ENCODE assay signal across 19 mouse cellular contexts in genomic region chr16:74929739-74930138, GRCm38 (mm10).
DNase-seq lines count a peak whose midpoint lies in the region; ATAC-seq and TF ChIP-seq lines count a peak whose summit lies in the region.
"Had no signal": no experiment of that assay in that cellular context is flagged by ENCODE, and none has a peak within 500 bp of the region (broad histone marks: within the 10 kb centered on the region; RNA-seq: fewer than 3 reads in every experiment).

No protein-coding gene starts in this region.

- no peaks in the 10 kb centered on the region for H3K36me3 ChIP-seq in embryonic facial prominence, embryonic 14.5 days (ENCODE audit: control insufficient read depth, insufficient read depth, low read length)
- H3K36me3 ChIP-seq in embryonic facial prominence, embryonic 10.5 days (replicated peaks): no peaks in the 10 kb centered on the region
- H3K36me3 ChIP-seq in kidney, postnatal 0 days (ENCODE audit: insufficient read depth, low read length): no peaks in the 10 kb centered on the region
- H3K36me3 ChIP-seq: embryonic facial prominence, embryonic 15.5 days; forebrain, embryonic 15.5 days; hindbrain, embryonic 12.5 days; hindbrain, embryonic 15.5 days had no signal

- H3K4me2 ChIP-seq in embryonic facial prominence, embryonic 14.5 days (ENCODE audit: low read depth, low read length): no peak overlapping the region
- no peak overlapping the region for H3K4me2 ChIP-seq in kidney, postnatal 0 days (ENCODE audit: low read length)
- H3K4me2 ChIP-seq: embryonic facial prominence, embryonic 15.5 days; forebrain, embryonic 15.5 days; heart, embryonic 11.5 days; hindbrain, embryonic 12.5 days; hindbrain, embryonic 15.5 days had no signal

- H3K4me3 ChIP-seq in embryonic facial prominence, embryonic 14.5 days (ENCODE audit: low read depth, low read length): no peak overlapping the region
- no peak overlapping the region for H3K4me3 ChIP-seq in embryonic facial prominence, embryonic 10.5 days
- H3K4me3 ChIP-seq in kidney, postnatal 0 days (replicated peaks; ENCODE audit: low read depth, low read length): no peak overlapping the region
- H3K4me3 ChIP-seq: embryonic facial prominence, embryonic 15.5 days; forebrain, embryonic 15.5 days; hindbrain, embryonic 12.5 days; hindbrain, embryonic 15.5 days had no signal

- no peaks in the 10 kb centered on the region for H3K9me3 ChIP-seq in embryonic facial prominence, embryonic 14.5 days (ENCODE audit: control insufficient read depth, low read length)
- H3K9me3 ChIP-seq in embryonic facial prominence, embryonic 10.5 days: no peaks in the 10 kb centered on the region
- H3K9me3 ChIP-seq in kidney, postnatal 0 days (replicated peaks; ENCODE audit: low read length): no peaks in the 10 kb centered on the region
- H3K9me3 ChIP-seq: embryonic facial prominence, embryonic 15.5 days; forebrain, embryonic 15.5 days; hindbrain, embryonic 12.5 days; hindbrain, embryonic 15.5 days had no signal

- no peak for ATAC-seq in embryonic facial prominence, embryonic 14.5 days (ENCODE audit: low read depth)
- ATAC-seq in kidney, postnatal 0 days (replicated peaks; ENCODE audit: low FRiP score, low read depth): no peak
- ATAC-seq: activated CD4-positive, CD25-positive, alpha-beta regulatory T cell, adult 4 months; forebrain, embryonic 15.5 days had no signal

- no peak overlapping the region; the same call in 1 of the 2 replicates for H3K27ac ChIP-seq in embryonic facial prominence, embryonic 14.5 days (replicated peaks; ENCODE audit: low read depth, low read length)
- H3K27ac ChIP-seq in embryonic facial prominence, embryonic 10.5 days (replicated peaks): no peak overlapping the region
- no peak overlapping the region for H3K27ac ChIP-seq in kidney, postnatal 0 days
- H3K27ac ChIP-seq: embryonic facial prominence, embryonic 15.5 days; forebrain, embryonic 15.5 days; hindbrain, embryonic 12.5 days; hindbrain, embryonic 15.5 days had no signal

- no peaks in the 10 kb centered on the region for H3K4me1 ChIP-seq in embryonic facial prominence, embryonic 14.5 days (ENCODE audit: control insufficient read depth, insufficient read depth, low read length)
- no peaks in the 10 kb centered on the region for H3K4me1 ChIP-seq in embryonic facial prominence, embryonic 10.5 days
- H3K4me1 ChIP-seq in kidney, postnatal 0 days (replicated peaks; ENCODE audit: insufficient read depth, low read length): no peaks in the 10 kb centered on the region
- H3K4me1 ChIP-seq: embryonic facial prominence, embryonic 15.5 days; forebrain, embryonic 15.5 days; hindbrain, embryonic 12.5 days; hindbrain, embryonic 15.5 days had no signal

- 64% methylated on average over 4 of the region's 4 CpGs for WGBS in embryonic facial prominence, embryonic 14.5 days
- 95% methylated on average over 4 of the region's 4 CpGs for WGBS in embryonic facial prominence, embryonic 10.5 days
- WGBS in kidney, postnatal 0 days: 62% methylated on average over 4 of the region's 4 CpGs

- H3K9ac ChIP-seq in embryonic facial prominence, embryonic 14.5 days (ENCODE audit: low read depth, low read length): no peak overlapping the region
- no peak overlapping the region for H3K9ac ChIP-seq in kidney, postnatal 0 days (ENCODE audit: low read depth, low read length)
- H3K9ac ChIP-seq: embryonic facial prominence, embryonic 15.5 days; forebrain, embryonic 15.5 days; hindbrain, embryonic 12.5 days; hindbrain, embryonic 15.5 days had no signal

- TF ChIP-seq CTCF in kidney, postnatal 0 days (IDR thresholded peaks at IDR 0.05; ENCODE audit: low read depth): no peak

- DNase-seq in embryonic facial prominence, embryonic 14.5 days (ENCODE audit: low spot score): peak; percentile 21
- no peak for DNase-seq in embryonic facial prominence, embryonic 10.5 days (ENCODE audit: low spot score)
- DNase-seq in kidney, postnatal 0 days (ENCODE audit: low spot score): peak; percentile 44
- DNase-seq in kidney, postnatal 36 days: no peak
- DNase-seq in brain, adult 2 months (ENCODE audit: low read depth, low spot score): peak; percentile 13
- peak; percentile 9 for DNase-seq in telencephalon, adult 2 months (ENCODE audit: low read depth, low spot score)
- no peak for DNase-seq in embryo, embryonic 9.5 days (ENCODE audit: extremely low spot score)
- DNase-seq: adrenal gland, adult 8-10 months; adrenal gland, postnatal 25 days; cerebellum, adult 18-20 months; cerebellum, adult 9-11 months; cerebellum, postnatal 25 days; gastrocnemius, postnatal 25 days had no signal

- H3K27me3 ChIP-seq in embryonic facial prominence, embryonic 14.5 days (replicated peaks; ENCODE audit: control insufficient read depth, insufficient read depth, low read length): no peaks in the 10 kb centered on the region
- H3K27me3 ChIP-seq in embryonic facial prominence, embryonic 10.5 days (replicated peaks; ENCODE audit: low read depth, poor library complexity, severe bottlenecking): no peaks in the 10 kb centered on the region
- no peaks in the 10 kb centered on the region for H3K27me3 ChIP-seq in kidney, postnatal 0 days (ENCODE audit: insufficient read depth, low read length)
- H3K27me3 ChIP-seq: embryonic facial prominence, embryonic 15.5 days; forebrain, embryonic 15.5 days; hindbrain, embryonic 12.5 days; hindbrain, embryonic 15.5 days had no signal

Comparison
In these comparisons a context has a peak if more than half of its experiments do, and no peak if none do; other contexts are left out.
1. DNase-seq: peak in embryonic facial prominence, embryonic 14.5 days (single experiment), kidney, postnatal 0 days (single experiment), brain, adult 2 months (single experiment) and telencephalon, adult 2 months (single experiment); none in embryonic facial prominence, embryonic 10.5 days (single experiment), kidney, postnatal 36 days (0 of 2) and embryo, embryonic 9.5 days (single experiment).